Mouse (Mus musculus) embryonic facial prominence, embryonic 11.5 days (tissue): ENCODE data around the gene Anapc15-ps. TPM values are rescaled to one million over a fixed set of nuclear protein-coding genes. Genes with fewer than 3 reads are reported as not detected.

ENCODE experiments used
- ATAC-seq: fragments of 200-750 bp; cut with Nextera tagmentation; replicated peaks from 2 replicates; pipeline ENCODE4 v1.8.0; 2017; ENCODE audit warnings: low read depth; ENCODE audit not compliant: insufficient number of reproducible peaks, low FRiP score, low TSS enrichment
- DNase-seq: peaks from one replicate; pipeline ENCODE4 v3.0.0-alpha.2; 2015; ENCODE audit warnings: low spot score
- H3K27ac ChIP-seq: fragments of 300-500 bp; sonication (generic); replicated peaks from 2 replicates; pipeline ENCODE4 v1.5.1; 2014; ENCODE audit warnings: mild to moderate bottlenecking, low read depth, low read length, control low read depth
- H3K27me3 ChIP-seq: fragments of 300-500 bp; sonication (generic); 2 replicates; pipeline ENCODE4 v1.6.1; 2014; ENCODE audit warnings: mild to moderate bottlenecking, low read length, moderate library complexity, mixed read lengths; ENCODE audit not compliant: control insufficient read depth, insufficient read depth
- H3K36me3 ChIP-seq: fragments of 300-500 bp; sonication (generic); replicated peaks from 2 replicates; pipeline ENCODE4 v1.6.1; 2014; ENCODE audit warnings: low read depth, mild to moderate bottlenecking, low read length, moderate library complexity, mixed read lengths; ENCODE audit not compliant: control insufficient read depth, insufficient read depth
- H3K4me1 ChIP-seq: fragments of 300-500 bp; sonication (generic); 2 replicates; pipeline ENCODE4 v1.6.1; 2014; ENCODE audit warnings: low read length, mixed read lengths; ENCODE audit not compliant: control insufficient read depth, insufficient read depth
- H3K4me2 ChIP-seq: fragments of 300-500 bp; sonication (generic); 2 replicates; pipeline ENCODE4 v1.6.1; 2014; ENCODE audit warnings: low read depth, mild to moderate bottlenecking, control low read depth, low read length, moderate library complexity
- H3K4me3 ChIP-seq: fragments of 300-500 bp; sonication (generic); 2 replicates; pipeline ENCODE4 v1.5.1; 2014; ENCODE audit warnings: low read depth, low read length, control low read depth
- H3K9ac ChIP-seq: fragments of 300-500 bp; sonication (generic); replicated peaks from 2 replicates; pipeline ENCODE4 v1.6.1; 2014; ENCODE audit warnings: mild to moderate bottlenecking, control low read depth, low read length
- H3K9me3 ChIP-seq: fragments of 300-500 bp; sonication (generic); replicated peaks from 2 replicates; pipeline ENCODE4 v1.6.1; 2016; ENCODE audit warnings: mild to moderate bottlenecking, low read length, inconsistent platforms, mixed read lengths; ENCODE audit not compliant: control insufficient read depth
- WGBS: fragments of 180-500 bp; shearing (Covaris S2); extraction: QIAGEN DNeasy Blood & Tissue Kit; methylation state at CpG from one replicate; pipeline ENCODE4 v1.1.7; 2014; 5-methylcytosine and 5-hydroxymethylcytosine counted together
- polyA plus RNA-seq: library from polyadenylated mRNA; unstranded; fragments of >200 nt; fragmentation: Nextera tagmentation; extraction: Ambion mirVana; gene quantifications from 2 replicates; pipeline ENCODE4 v1.2.1, GENCODE M21; 2014

Anapc15-ps gene
- polyA plus RNA-seq, 1 experiment from 2014 or later: not detected

GRCm38 (mm10) chr10:95709903-95710660 lies 36.8 kb upstream of the Anapc15-ps start:
- Histone ChIP-seq H3K4me1 (0 out of 2 replicates have a peak, but pooled peaks cover 5% of the 10 kb centered on the region), H3K4me3 (no peak overlapping the region), H3K27me3 (no peaks in the 10 kb centered on the region), H3K9me3 (no peaks in the 10 kb centered on the region), H3K9ac (no peak overlapping the region), H3K4me2 (no peak overlapping the region), H3K36me3 (no peaks in the 10 kb centered on the region), H3K27ac (0 out of 2 replicates have a peak overlapping the region, but pooled peaks have one; percentile 35)
- DNase-seq (no peak), ATAC-seq (no peak)
- WGBS: 47% methylated on average over 8 of the region's 8 CpGs

GRCm38 (mm10) chr10:95709143-95709880 lies 36.1 kb upstream of the Anapc15-ps start:
- Histone ChIP-seq H3K36me3 (no peaks in the 10 kb centered on the region), H3K4me1 (0 out of 2 replicates have a peak, but pooled peaks cover 5% of the 10 kb centered on the region), H3K27me3 (no peaks in the 10 kb centered on the region), H3K9me3 (no peaks in the 10 kb centered on the region), H3K9ac (no peak overlapping the region), H3K4me3 (no peak overlapping the region), H3K27ac (0 out of 2 replicates have a peak overlapping the region, but pooled peaks have one; percentile 35), H3K4me2 (no peak overlapping the region)
- DNase-seq (peak; percentile 85), ATAC-seq (peak; percentile 45; the same call in 1 of the 2 replicates)
- 35% methylated on average over 10 of the region's 10 CpGs for WGBS

- H3K27ac ChIP-seq: no peak overlapping the region
- 0 out of 2 replicates have a peak, but pooled peaks cover 5% of the 10 kb centered on the region for H3K4me1 ChIP-seq
- 37% methylated on average over 5 of the region's 5 CpGs for WGBS
- H3K4me2 ChIP-seq: no peak overlapping the region
- peak; percentile 58 for DNase-seq
- H3K9me3 ChIP-seq: no peaks in the 10 kb centered on the region
- no peak for ATAC-seq
- H3K9ac ChIP-seq: no peak overlapping the region
- H3K27me3 ChIP-seq: no peaks in the 10 kb centered on the region
- H3K4me3 ChIP-seq: no peak overlapping the region
- H3K36me3 ChIP-seq: no peaks in the 10 kb centered on the region
Measured at GRCm38 (mm10) chr10:95708001-95708400, 34.8 kb upstream of the Anapc15-ps start.

- Histone ChIP-seq H3K4me2 (no peak overlapping the region), H3K9me3 (no peaks in the 10 kb centered on the region), H3K27ac (no peak overlapping the region), H3K9ac (no peak overlapping the region), H3K36me3 (no peaks in the 10 kb centered on the region), H3K4me1 (0 out of 2 replicates have a peak, but pooled peaks cover 5% of the 10 kb centered on the region), H3K27me3 (no peaks in the 10 kb centered on the region), H3K4me3 (no peak overlapping the region)
- DNase-seq (no peak), ATAC-seq (no peak)
- 94% methylated on average over 9 of the region's 9 CpGs for WGBS
Measured at GRCm38 (mm10) chr10:95706867-95707266, 33.6 kb upstream of the Anapc15-ps start.

GRCm38 (mm10) chr10:95705747-95706146 lies 32.5 kb upstream of the Anapc15-ps start:
- 0 out of 2 replicates have a peak, but pooled peaks cover 5% of the 10 kb centered on the region for H3K4me1 ChIP-seq
- H3K9me3 ChIP-seq: no peaks in the 10 kb centered on the region
- H3K4me2 ChIP-seq: no peak overlapping the region
- H3K27me3 ChIP-seq: no peaks in the 10 kb centered on the region
- H3K27ac ChIP-seq: no peak overlapping the region
- H3K36me3 ChIP-seq: no peaks in the 10 kb centered on the region
- ATAC-seq: no peak
- H3K4me3 ChIP-seq: no peak overlapping the region
- H3K9ac ChIP-seq: no peak overlapping the region
- 69% methylated on average over 3 of the region's 3 CpGs for WGBS
- DNase-seq: no peak

- DNase-seq: no peak
- Histone ChIP-seq H3K9me3 (no peaks in the 10 kb centered on the region), H3K27ac (no peak overlapping the region), H3K4me2 (no peak overlapping the region), H3K4me3 (no peak overlapping the region), H3K4me1 (0 out of 2 replicates have a peak, but pooled peaks cover 5% of the 10 kb centered on the region), H3K36me3 (no peaks in the 10 kb centered on the region), H3K27me3 (no peaks in the 10 kb centered on the region), H3K9ac (no peak overlapping the region)
- no peak for ATAC-seq
- 91% methylated on average over 6 of the region's 6 CpGs for WGBS
Measured at GRCm38 (mm10) chr10:95704847-95705246, 31.6 kb upstream of the Anapc15-ps start.

- no peak for ATAC-seq
- 93% methylated on average over 5 of the region's 5 CpGs for WGBS
Measured at GRCm38 (mm10) chr10:95703730-95704129, 30.5 kb upstream of the Anapc15-ps start.

GRCm38 (mm10) chr10:95700422-95700821 lies 27.2 kb upstream of the Anapc15-ps start:
- Histone ChIP-seq H3K9ac (no peak overlapping the region), H3K27me3 (no peaks in the 10 kb centered on the region), H3K4me3 (no peak overlapping the region), H3K4me1 (no peaks in the 10 kb centered on the region), H3K27ac (no peak overlapping the region), H3K4me2 (no peak overlapping the region), H3K9me3 (no peaks in the 10 kb centered on the region), H3K36me3 (no peaks in the 10 kb centered on the region)
- WGBS: 44% methylated on average over 4 of the region's 4 CpGs
- ATAC-seq (no peak), DNase-seq (no peak)

More at GRCm38 (mm10) chr10:95703730-95704129, 30.5 kb upstream of the Anapc15-ps start:
- no peak overlapping the region for H3K4me3 ChIP-seq
- H3K36me3 ChIP-seq: no peaks in the 10 kb centered on the region
- no peaks in the 10 kb centered on the region for H3K27me3 ChIP-seq
- no peaks in the 10 kb centered on the region for H3K4me1 ChIP-seq
- no peak overlapping the region for H3K9ac ChIP-seq
- no peak overlapping the region for H3K4me2 ChIP-seq
- no peak for DNase-seq
- no peak overlapping the region for H3K27ac ChIP-seq
- H3K9me3 ChIP-seq: no peaks in the 10 kb centered on the region
